Mouse (Mus musculus) liver, embryonic 13.5 days (tissue): ENCODE measurements around the gene Spata1. TPM values are rescaled to one million over a fixed set of nuclear protein-coding genes. Genes with fewer than 3 reads are reported as not detected.
A peak's percentile ranks its signal among the peaks of the same experiment; 100 is the strongest.

Experiments used
- ATAC-seq: fragments of 200-750 bp; cut with Nextera tagmentation; 2 replicates; pipeline ENCODE4 v1.8.0; 2017; ENCODE audit warnings: low read depth, mild to moderate bottlenecking, moderate number of reproducible peaks, moderate library complexity
- DNase-seq: peaks from one replicate; pipeline ENCODE4 v3.0.0; 2022
- H3K27ac ChIP-seq: fragments of 300-500 bp; sonication (generic); 2 replicates; pipeline ENCODE4 v1.5.1; 2015; ENCODE audit warnings: moderate library complexity, mild to moderate bottlenecking, inconsistent platforms
- H3K27me3 ChIP-seq: fragments of 300-500 bp; sonication (generic); 2 replicates; pipeline ENCODE4 v1.6.1; 2015; ENCODE audit warnings: mild to moderate bottlenecking, inconsistent platforms
- H3K36me3 ChIP-seq: fragments of 300-500 bp; sonication (generic); 2 replicates; pipeline ENCODE4 v1.6.1; 2015; ENCODE audit warnings: mild to moderate bottlenecking, inconsistent platforms
- H3K4me1 ChIP-seq: fragments of 300-500 bp; sonication (generic); replicated peaks from 2 replicates; pipeline ENCODE4 v1.6.1; 2015; ENCODE audit warnings: inconsistent platforms
- H3K4me2 ChIP-seq: fragments of 300-500 bp; sonication (generic); 2 replicates; pipeline ENCODE4 v1.6.1; 2015; ENCODE audit warnings: inconsistent platforms, mild to moderate bottlenecking, moderate library complexity
- H3K4me3 ChIP-seq: fragments of 300-500 bp; sonication (generic); replicated peaks from 2 replicates; pipeline ENCODE4 v1.5.1; 2015; ENCODE audit warnings: mild to moderate bottlenecking, inconsistent platforms
- H3K9ac ChIP-seq: fragments of 300-500 bp; sonication (generic); 2 replicates; pipeline ENCODE4 v1.6.1; 2015; ENCODE audit warnings: mild to moderate bottlenecking, inconsistent platforms
- H3K9me3 ChIP-seq: fragments of 300-500 bp; sonication (generic); replicated peaks from 2 replicates; pipeline ENCODE4 v1.6.1; 2016; ENCODE audit warnings: inconsistent platforms
- WGBS: fragments of 180-500 bp; shearing (Covaris S2); methylation state at CpG from one replicate; pipeline ENCODE4 v1.1.7; 2015; ENCODE audit not compliant: insufficient replicate concordance; 5-methylcytosine and 5-hydroxymethylcytosine counted together
- polyA plus RNA-seq: library from polyadenylated mRNA; unstranded; fragments of >200 nt; fragmentation: Nextera tagmentation; extraction: Ambion mirVana; gene quantifications from 2 replicates; pipeline ENCODE4 v1.2.1, GENCODE M21; 2015

The Spata1 gene
- polyA plus RNA-seq = 0.88 and 1.1 TPM in 2 replicates

DNA sequence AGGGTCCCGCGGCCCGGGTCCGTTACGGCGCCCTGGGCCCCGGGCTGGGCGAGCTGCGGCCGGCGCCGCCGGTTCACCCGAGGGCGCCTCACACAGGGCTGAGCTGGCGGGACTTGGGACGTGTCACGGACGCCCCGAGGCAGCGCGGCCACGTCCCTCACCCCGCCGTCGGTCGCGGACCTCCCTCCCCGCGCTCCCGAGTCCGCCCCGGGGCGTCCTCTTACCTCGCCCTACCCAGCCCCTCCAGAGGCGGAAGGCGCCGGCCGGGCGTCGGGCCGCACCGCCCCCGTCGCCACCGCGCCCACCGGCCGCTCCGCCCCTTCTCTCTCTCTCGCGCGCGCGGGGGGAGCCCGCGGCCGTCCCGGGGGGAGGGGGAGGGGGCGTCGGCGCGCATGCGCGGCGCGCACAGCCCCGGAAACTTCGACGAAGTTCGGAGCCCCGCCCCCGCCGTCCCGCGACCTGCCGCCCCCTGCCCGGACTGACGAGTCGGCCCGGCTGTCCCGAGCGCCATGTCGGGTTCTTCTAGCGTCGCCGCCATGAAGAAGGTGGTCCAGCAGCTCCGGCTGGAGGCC, at the start of gene Spata1, which contains the start of gene Gng5:
Gene Spata1, minus strand, starts transcription at position 323 of the 572 bp plus-strand sequence.
Gene Gng5, plus strand, starts transcription at position 377 of the 572 bp plus-strand sequence.
- Histone ChIP-seq H3K27me3 (no peaks in the 10 kb centered on the region), H3K27ac (peak within 1 kb of the TSS; percentile 95)
- WGBS = under 1% methylated on average over 50 of the region's 88 CpGs

DNA sequence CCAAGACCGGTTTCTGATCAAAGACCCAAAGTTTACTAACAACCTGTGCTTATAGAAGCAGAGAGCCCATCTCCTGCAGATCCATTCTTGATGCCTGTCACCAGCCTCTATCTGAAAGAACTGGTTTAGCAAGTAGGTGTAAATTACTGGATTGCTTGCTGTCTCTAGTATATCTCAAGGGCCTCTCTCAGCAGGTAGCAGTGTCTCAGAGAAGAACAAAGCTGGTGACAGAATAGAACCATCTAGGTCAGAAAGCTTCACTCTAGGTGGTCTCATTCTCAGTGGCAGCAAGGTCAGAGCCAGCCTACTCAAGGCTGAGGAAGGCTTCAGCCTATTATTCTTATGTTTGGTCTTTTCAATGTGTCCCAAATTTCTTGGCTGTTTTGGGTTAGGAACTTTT, 44.1 kb upstream of the Spata1 start:
- Histone ChIP-seq H3K27me3 (no peaks in the 10 kb centered on the region), H3K9me3 (no peaks in the 10 kb centered on the region), H3K36me3 (no peaks in the 10 kb centered on the region), H3K4me3 (no peak overlapping the region), H3K27ac (no peak overlapping the region), H3K4me2 (no peak overlapping the region), H3K9ac (no peak overlapping the region), H3K4me1 (no peaks in the 10 kb centered on the region)
- DNase-seq (no peak), ATAC-seq (no peak)
- WGBS = 16% methylated on average over 1 of the region's 1 CpGs

More for the DNA sequence above, at the start of gene Spata1, which contains the start of gene Gng5:
- peaks cover 14% of the 10 kb centered on the region for H3K36me3 ChIP-seq
- H3K4me3 ChIP-seq = peak within 1 kb of the TSS; percentile 89
- peak within 1 kb of the TSS; percentile 94 for H3K9ac ChIP-seq
- ATAC-seq (peak; percentile 97), DNase-seq (peak; percentile 83)
- H3K4me1 ChIP-seq = peaks cover 38% of the 10 kb centered on the region
- peak within 1 kb of the TSS; percentile 71 for H3K4me2 ChIP-seq
- H3K9me3 ChIP-seq = no peaks in the 10 kb centered on the region

DNA sequence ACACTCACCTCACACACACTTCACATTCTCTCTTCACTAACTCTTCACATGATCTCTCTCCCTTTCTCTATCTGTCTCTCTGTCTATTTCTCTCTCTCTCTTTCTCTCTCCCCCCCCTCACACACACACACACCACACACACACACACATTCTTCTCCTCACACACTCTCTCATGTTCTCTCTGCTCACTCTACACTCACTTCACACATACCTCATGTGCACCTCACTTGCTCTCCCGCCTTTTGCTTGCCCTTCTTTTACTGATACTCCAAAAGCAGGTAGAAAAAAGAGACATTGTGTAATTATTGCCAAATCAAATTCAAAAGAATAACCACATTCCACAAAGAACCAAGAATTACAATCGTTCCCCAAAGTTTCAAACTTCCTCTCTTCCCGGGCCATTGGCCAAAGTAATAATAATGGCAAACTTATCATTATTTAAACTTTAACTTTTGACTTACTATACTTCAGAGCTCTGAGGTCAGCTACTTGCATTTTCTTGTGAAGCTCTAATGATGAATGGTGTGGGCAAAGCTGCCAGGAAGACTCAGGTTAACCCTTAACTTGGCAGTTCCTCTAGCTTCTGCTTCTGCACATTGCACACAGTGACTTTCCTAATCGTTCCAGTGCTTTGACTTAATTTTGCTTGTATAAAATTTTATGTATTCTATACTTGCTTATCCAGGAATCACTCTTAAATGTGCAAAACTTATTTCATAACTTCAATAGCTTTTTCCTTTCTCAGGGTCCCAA, 41.1 kb upstream of the Spata1 start:
- no peak for DNase-seq
- Histone ChIP-seq H3K36me3 (no peaks in the 10 kb centered on the region), H3K4me2 (no peak overlapping the region), H3K4me3 (no peak overlapping the region), H3K9ac (no peak overlapping the region), H3K27me3 (no peaks in the 10 kb centered on the region), H3K27ac (no peak overlapping the region), H3K9me3 (no peaks in the 10 kb centered on the region), H3K4me1 (no peaks in the 10 kb centered on the region)
- WGBS = 52% methylated on average over 4 of the region's 4 CpGs
- no peak for ATAC-seq

GRCm38 (mm10) chr3:146534986-146535385, 35.4 kb upstream of the Spata1 start:
- no peaks in the 10 kb centered on the region for H3K4me1 ChIP-seq
- H3K4me3 ChIP-seq = no peak overlapping the region
- H3K27ac ChIP-seq = no peak overlapping the region
- no peak for DNase-seq
- no peak overlapping the region for H3K9ac ChIP-seq
- no peaks in the 10 kb centered on the region for H3K36me3 ChIP-seq
- no peaks in the 10 kb centered on the region for H3K27me3 ChIP-seq
- H3K4me2 ChIP-seq = no peak overlapping the region
- ATAC-seq = no peak
- 46% methylated on average over 6 of the region's 6 CpGs for WGBS
- no peaks in the 10 kb centered on the region for H3K9me3 ChIP-seq

GRCm38 (mm10) chr3:146528335-146528734, 28.8 kb upstream of the Spata1 start:
- Histone ChIP-seq H3K27ac (no peak overlapping the region), H3K4me3 (no peak overlapping the region), H3K4me2 (no peak overlapping the region), H3K9me3 (no peaks in the 10 kb centered on the region), H3K9ac (no peak overlapping the region), H3K36me3 (no peaks in the 10 kb centered on the region), H3K4me1 (no peaks in the 10 kb centered on the region), H3K27me3 (0 out of 2 replicates have a peak, but pooled peaks cover 2% of the 10 kb centered on the region)
- no peak for ATAC-seq
- DNase-seq = no peak
- WGBS = 41% methylated on average over 2 of the region's 2 CpGs

GRCm38 (mm10) chr3:146521652-146522020, 22.1 kb upstream of the Spata1 start:
- Histone ChIP-seq H3K36me3 (peaks cover 21% of the 10 kb centered on the region), H3K4me1 (peaks cover 14% of the 10 kb centered on the region), H3K4me2 (peak overlapping the region; percentile 91), H3K27ac (peak overlapping the region; percentile 96), H3K4me3 (peak overlapping the region; percentile 93), H3K9me3 (no peaks in the 10 kb centered on the region), H3K27me3 (no peaks in the 10 kb centered on the region), H3K9ac (peak overlapping the region; percentile 85)
- DNase-seq (no peak), ATAC-seq (no peak)
- 5% methylated on average over 8 of the region's 8 CpGs for WGBS

GRCm38 (mm10) chr3:146520798-146521651, 21.5 kb upstream of the Spata1 start, which contains the start of gene Rpf1:
Gene Rpf1, minus strand, starts transcription at chr3:146521429.
- H3K9ac ChIP-seq = peak within 1 kb of the TSS; percentile 85
- peak; percentile 83 for DNase-seq
- ATAC-seq = peak; percentile 96
- H3K4me3 ChIP-seq = peak within 1 kb of the TSS; percentile 93
- peak within 1 kb of the TSS; percentile 91 for H3K4me2 ChIP-seq
- no peaks in the 10 kb centered on the region for H3K27me3 ChIP-seq
- H3K4me1 ChIP-seq = peaks cover 14% of the 10 kb centered on the region
- H3K27ac ChIP-seq = peak within 1 kb of the TSS; percentile 96
- no peaks in the 10 kb centered on the region for H3K9me3 ChIP-seq
- WGBS = under 1% methylated on average over 80 of the region's 82 CpGs
- H3K36me3 ChIP-seq = peaks cover 21% of the 10 kb centered on the region

DNA sequence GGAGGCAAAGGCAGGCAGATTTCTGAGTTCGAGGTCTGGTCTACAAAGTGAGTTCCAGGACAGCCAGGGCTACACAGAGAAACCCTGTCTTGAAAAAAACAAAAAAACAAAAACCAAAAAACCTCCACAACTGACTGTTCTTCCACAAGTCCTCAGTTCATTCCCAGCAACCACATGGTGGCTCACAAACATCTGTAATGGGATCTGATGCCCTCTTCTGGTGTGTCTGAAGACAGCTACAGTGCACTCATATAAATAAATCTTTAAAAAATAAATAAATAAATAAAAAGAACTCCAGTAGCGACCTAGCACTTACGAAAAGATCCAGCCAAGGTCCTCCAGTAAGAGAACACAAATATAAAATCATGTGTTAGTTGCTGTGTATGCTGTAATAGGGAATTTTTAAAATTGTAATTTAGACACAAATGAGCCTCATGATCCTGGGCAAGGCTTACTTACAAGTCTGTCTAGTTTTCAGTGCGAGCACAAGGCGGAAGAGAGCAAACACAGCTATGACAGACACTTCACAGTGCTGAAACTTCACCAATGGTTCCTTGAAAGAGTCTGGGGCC, 20.8 kb upstream of the Spata1 start:
- DNase-seq (no peak), ATAC-seq (no peak)
- Histone ChIP-seq H3K4me2 (peak overlapping the region; percentile 91), H3K27ac (peak overlapping the region; percentile 96), H3K36me3 (peaks cover 26% of the 10 kb centered on the region), H3K27me3 (no peaks in the 10 kb centered on the region), H3K9me3 (no peaks in the 10 kb centered on the region), H3K9ac (peak overlapping the region; percentile 85), H3K4me1 (peaks cover 14% of the 10 kb centered on the region), H3K4me3 (peak overlapping the region; percentile 93)
- 37% methylated on average over 5 of the region's 5 CpGs for WGBS

- H3K27me3 ChIP-seq = no peaks in the 10 kb centered on the region
- H3K9ac ChIP-seq = no peak overlapping the region
- 89% methylated on average over 7 of the region's 7 CpGs for WGBS
- no peak overlapping the region for H3K4me2 ChIP-seq
- peaks cover 74% of the 10 kb centered on the region for H3K36me3 ChIP-seq
- ATAC-seq (no peak), DNase-seq (no peak)
- no peak overlapping the region for H3K4me3 ChIP-seq
- no peak overlapping the region for H3K27ac ChIP-seq
- peaks cover 21% of the 10 kb centered on the region for H3K4me1 ChIP-seq
- no peaks in the 10 kb centered on the region for H3K9me3 ChIP-seq
Observed at GRCm38 (mm10) chr3:146506711-146507110, 7.2 kb upstream of the Spata1 start.

DNA sequence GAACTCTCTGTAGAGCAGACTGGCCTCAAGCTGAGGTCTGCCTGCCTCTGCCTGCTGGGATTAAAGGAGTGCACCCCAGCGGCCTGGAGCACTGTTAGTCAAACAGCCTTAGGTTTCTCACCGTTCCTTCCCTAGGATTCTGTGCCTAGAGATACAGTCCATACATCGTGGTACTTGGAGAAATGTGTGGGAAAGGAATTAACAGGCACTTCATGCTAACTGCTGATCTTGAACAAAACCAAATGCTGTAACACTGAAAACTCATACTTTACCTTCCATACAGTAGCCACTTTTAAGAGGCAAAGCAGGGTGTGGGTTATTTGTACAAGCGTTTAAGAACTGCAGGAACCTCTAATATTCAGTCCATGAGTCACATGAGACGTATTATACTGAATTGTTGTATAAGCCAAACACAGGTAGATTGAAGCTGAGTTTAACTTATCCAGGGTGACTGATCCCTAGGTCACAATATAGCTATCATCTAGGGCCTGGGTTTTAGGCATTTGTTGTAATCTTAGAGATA, 2.1 kb upstream of the Spata1 start:
- H3K4me3 ChIP-seq = peak overlapping the region; percentile 89
- DNase-seq (no peak), ATAC-seq (no peak)
- WGBS = 54% methylated on average over 5 of the region's 5 CpGs
- no peaks in the 10 kb centered on the region for H3K9me3 ChIP-seq
- H3K9ac ChIP-seq = peak overlapping the region; percentile 94
- peak overlapping the region; percentile 71 for H3K4me2 ChIP-seq
- H3K27me3 ChIP-seq = no peaks in the 10 kb centered on the region
- peak overlapping the region; percentile 95 for H3K27ac ChIP-seq
- peaks cover 30% of the 10 kb centered on the region for H3K36me3 ChIP-seq
- H3K4me1 ChIP-seq = peaks cover 38% of the 10 kb centered on the region
